ENCODE assay signal across 17 mouse cellular contexts in the genomic region with DNA sequence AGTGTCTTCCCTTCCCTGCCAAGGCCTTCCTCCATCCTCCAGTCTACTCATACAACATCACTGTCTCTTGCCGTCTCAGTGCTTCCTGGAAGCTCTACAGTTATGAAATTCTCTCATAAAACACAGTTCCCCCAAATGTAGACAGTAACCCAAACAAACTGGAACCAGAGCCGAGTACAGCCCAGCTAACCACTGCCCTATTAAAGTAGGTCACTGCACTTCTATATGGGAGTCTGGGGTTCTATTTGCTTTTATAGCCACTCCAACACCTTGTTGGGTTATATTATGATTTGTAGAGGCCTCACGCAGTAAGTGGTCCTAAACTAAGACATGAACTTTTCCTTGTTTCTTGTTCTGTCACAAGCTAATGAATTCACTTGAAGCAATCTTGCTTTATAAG.
"Had no signal": no experiment of that assay in that cellular context is flagged by ENCODE, and none has a peak within 500 bp of the region (broad histone marks: within the 10 kb centered on the region; RNA-seq: fewer than 3 reads in every experiment).

No protein-coding gene starts in this region.

- H3K4me1 ChIP-seq: liver, embryonic 15.5 days; megakaryocyte, embryonic 14.5 days; midbrain, embryonic 13.5 days; midbrain, embryonic 15.5 days; neural tube, embryonic 12.5 days; stomach, embryonic 15.5 days had no signal

- DNase-seq: liver, postnatal 0 days; lung, adult 2 months; lung, postnatal 14 days; lung, postnatal 36 days; right cerebral cortex, postnatal 14 days; spleen, adult 18-20 months; thymus, adult 2 months; thymus, postnatal 25 days had no signal

- H3K9me3 ChIP-seq: liver, embryonic 15.5 days; lung, embryonic 15.5 days; megakaryocyte, embryonic 14.5 days; midbrain, embryonic 13.5 days; midbrain, embryonic 15.5 days; neural tube, embryonic 12.5 days; stomach, embryonic 15.5 days had no signal

- H3K4me3 ChIP-seq: liver, embryonic 15.5 days; lung, embryonic 15.5 days; megakaryocyte, embryonic 14.5 days; midbrain, embryonic 13.5 days; midbrain, embryonic 15.5 days; neural tube, embryonic 12.5 days; stomach, embryonic 15.5 days had no signal

- H3K27me3 ChIP-seq: liver, embryonic 15.5 days; lung, embryonic 15.5 days; megakaryocyte, embryonic 14.5 days; midbrain, embryonic 13.5 days; midbrain, embryonic 15.5 days; neural tube, embryonic 12.5 days; stomach, embryonic 15.5 days had no signal

- H3K27ac ChIP-seq: liver, embryonic 15.5 days; lung, embryonic 15.5 days; macrophage; midbrain, embryonic 13.5 days; midbrain, embryonic 15.5 days; neural tube, embryonic 12.5 days; stomach, embryonic 15.5 days; stomach, postnatal 0 days had no signal

- H3K36me3 ChIP-seq: liver, embryonic 15.5 days; lung, embryonic 15.5 days; midbrain, embryonic 13.5 days; midbrain, embryonic 15.5 days; neural tube, embryonic 12.5 days; stomach, embryonic 15.5 days had no signal
